Mouse (Mus musculus) lung, embryonic 16.5 days (tissue): Measurements from ENCODE around the gene Smn1. TPM values are rescaled to one million over a fixed set of nuclear protein-coding genes. Genes with fewer than 3 reads are reported as not detected.

Source experiments
- ATAC-seq: fragments of 200-750 bp; cut with Nextera tagmentation; 2 replicates; pipeline ENCODE4 v1.8.0; 2017; ENCODE audit warnings: low read depth, mild to moderate bottlenecking, moderate library complexity
- H3K27ac ChIP-seq: fragments of 300-500 bp; sonication (generic); 2 replicates; pipeline ENCODE4 v1.5.1; 2014; ENCODE audit warnings: mild to moderate bottlenecking, control low read depth, low read length
- H3K27me3 ChIP-seq: fragments of 300-500 bp; sonication (generic); 2 replicates; pipeline ENCODE4 v1.6.1; 2014; ENCODE audit warnings: low read depth, low read length, mixed read lengths; ENCODE audit not compliant: control insufficient read depth, insufficient read depth
- H3K36me3 ChIP-seq: fragments of 300-500 bp; sonication (generic); 2 replicates; pipeline ENCODE4 v1.6.1; 2014; ENCODE audit warnings: low read length; ENCODE audit not compliant: control insufficient read depth, insufficient read depth
- H3K4me1 ChIP-seq: fragments of 300-500 bp; sonication (generic); replicated peaks from 2 replicates; pipeline ENCODE4 v1.6.1; 2014; ENCODE audit warnings: low read length, mixed read lengths; ENCODE audit not compliant: control insufficient read depth, insufficient read depth
- H3K4me2 ChIP-seq: fragments of 300-500 bp; sonication (generic); 2 replicates; pipeline ENCODE4 v1.6.1; 2014; ENCODE audit warnings: low read depth, low read length, control low read depth
- H3K4me3 ChIP-seq: fragments of 300-500 bp; sonication (generic); 2 replicates; pipeline ENCODE4 v1.5.1; 2014; ENCODE audit warnings: mild to moderate bottlenecking, low read length, control low read depth
- H3K9ac ChIP-seq: fragments of 300-500 bp; sonication (generic); 2 replicates; pipeline ENCODE4 v1.6.1; 2014; ENCODE audit warnings: low read length, control low read depth
- H3K9me3 ChIP-seq: fragments of 300-500 bp; sonication (generic); 2 replicates; pipeline ENCODE4 v1.6.1; 2016; ENCODE audit warnings: low read length; ENCODE audit not compliant: control insufficient read depth
- WGBS: fragments of 180-500 bp; shearing (Covaris S2); extraction: QIAGEN DNeasy Blood & Tissue Kit; methylation state at CpG from one replicate; pipeline ENCODE4 v1.1.7; 2014; 5-methylcytosine and 5-hydroxymethylcytosine counted together
- polyA plus RNA-seq: library from polyadenylated mRNA; unstranded; fragments of >200 nt; fragmentation: Nextera tagmentation; extraction: Ambion mirVana; gene quantifications from 2 replicates; pipeline ENCODE4 v1.2.1, GENCODE M21; 2015

Smn1 gene
- polyA plus RNA-seq = 37.7 and 43.5 TPM in 2 replicates

GRCm38 (mm10) chr13:100124423-100125257 is at the start of gene Smn1:
Smn1 (plus strand) TSS chr13:100124852.
- Histone ChIP-seq H3K27ac (no peak within 1 kb of the TSS), H3K4me2 (peak within 1 kb of the TSS; percentile 94), H3K9me3 (no peaks in the 10 kb centered on the region), H3K9ac (peak within 1 kb of the TSS; percentile 94), H3K4me1 (peaks cover 9% of the 10 kb centered on the region), H3K4me3 (peak within 1 kb of the TSS; percentile 97), H3K36me3 (peaks cover 20% of the 10 kb centered on the region), H3K27me3 (no peaks in the 10 kb centered on the region)
- ATAC-seq = peak; percentile 97
- 4% methylated on average over 38 of the region's 42 CpGs for WGBS

- 85% methylated on average over 6 of the region's 6 CpGs for whole genome bisulfite sequencing
- ATAC-seq = no peak
Observed at GRCm38 (mm10) chr13:100098808-100099207, 25.8 kb upstream of the Smn1 start.

DNA sequence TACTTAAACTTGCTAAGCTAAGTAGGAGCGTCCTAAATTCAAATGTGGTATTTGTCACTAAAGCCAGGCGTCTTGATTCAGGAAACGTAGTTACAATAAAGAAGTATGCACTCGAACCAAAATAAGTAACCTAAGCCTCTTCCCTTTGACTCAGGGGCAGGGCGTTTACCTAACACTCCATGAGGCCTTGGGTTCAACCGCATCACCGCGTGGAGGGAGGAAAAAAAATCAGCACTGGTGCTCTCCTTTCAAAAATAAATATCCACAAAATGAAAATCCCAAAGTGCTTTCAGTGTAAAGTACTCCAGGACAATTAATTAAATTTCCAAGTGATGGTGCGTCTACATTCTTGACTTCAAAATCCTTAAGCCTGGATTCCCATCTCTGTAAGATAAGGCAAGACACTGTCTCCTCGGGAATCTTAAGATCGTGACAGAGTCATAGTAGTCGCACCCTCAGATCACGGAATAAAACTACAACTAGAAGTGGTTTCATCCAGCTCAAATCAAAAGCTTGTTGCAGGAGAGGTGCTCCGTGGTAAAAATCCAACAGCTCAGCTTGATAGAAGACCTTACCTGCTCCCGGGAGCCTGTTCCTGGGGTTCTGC is 21.5 kb upstream of the Smn1 start:
- H3K9me3 ChIP-seq = no peaks in the 10 kb centered on the region
- no peaks in the 10 kb centered on the region for H3K27me3 ChIP-seq
- H3K9ac ChIP-seq = peak overlapping the region; percentile 95
- no peaks in the 10 kb centered on the region for H3K36me3 ChIP-seq
- peak overlapping the region; percentile 84 for H3K4me2 ChIP-seq
- whole genome bisulfite sequencing = 3% methylated on average over 15 of the region's 15 CpGs
- ATAC-seq = no peak
- H3K4me1 ChIP-seq = peaks cover 10% of the 10 kb centered on the region
- peak overlapping the region; percentile 100 for H3K4me3 ChIP-seq
- peak overlapping the region; percentile 86 for H3K27ac ChIP-seq

More at GRCm38 (mm10) chr13:100098808-100099207, 25.8 kb upstream of the Smn1 start:
- no peak overlapping the region for H3K9ac ChIP-seq
- H3K27me3 ChIP-seq = no peaks in the 10 kb centered on the region
- H3K36me3 ChIP-seq = peaks cover 29% of the 10 kb centered on the region
- no peak overlapping the region for H3K4me3 ChIP-seq
- H3K4me1 ChIP-seq = peaks cover 10% of the 10 kb centered on the region
- H3K9me3 ChIP-seq = no peaks in the 10 kb centered on the region
- no peak overlapping the region for H3K27ac ChIP-seq
- no peak overlapping the region for H3K4me2 ChIP-seq

DNA sequence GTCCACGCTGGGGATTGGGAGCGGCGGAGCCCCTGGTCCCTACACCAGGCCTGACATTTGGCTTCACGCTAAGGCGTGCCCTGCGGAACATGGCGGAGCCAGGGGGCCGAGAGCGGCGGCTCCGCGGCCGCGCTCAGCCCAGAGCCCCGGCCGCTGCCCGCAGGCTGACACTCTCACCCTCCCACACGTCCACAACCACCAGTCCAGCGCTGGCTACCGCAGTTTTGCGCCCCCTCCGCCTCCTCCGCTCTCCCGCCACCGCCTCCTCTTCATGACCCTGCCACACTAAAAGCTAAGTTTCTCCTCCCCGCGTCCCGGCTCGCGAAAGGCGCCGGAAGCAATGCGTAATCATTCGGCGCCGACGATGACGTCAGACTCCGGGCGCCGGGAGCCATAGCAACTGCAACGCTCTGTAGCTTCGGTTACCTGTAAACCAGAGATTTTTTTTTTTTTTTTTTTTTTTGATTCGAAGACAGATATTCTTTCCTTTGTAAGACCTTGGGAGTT is 20.9 kb upstream of the Smn1 start, which contains the start of gene Bdp1:
Bdp1 (minus strand) TSS at position 323 of the 507 bp plus-strand sequence.
- WGBS = under 1% methylated on average over 40 of the region's 44 CpGs
- Histone ChIP-seq H3K27me3 (no peaks in the 10 kb centered on the region), H3K4me2 (peak within 1 kb of the TSS; percentile 84), H3K4me1 (peaks cover 10% of the 10 kb centered on the region), H3K36me3 (no peaks in the 10 kb centered on the region), H3K4me3 (peak within 1 kb of the TSS; percentile 100), H3K27ac (peak within 1 kb of the TSS; percentile 86), H3K9ac (peak within 1 kb of the TSS; percentile 95), H3K9me3 (no peaks in the 10 kb centered on the region)
- ATAC-seq = peak; percentile 76

DNA sequence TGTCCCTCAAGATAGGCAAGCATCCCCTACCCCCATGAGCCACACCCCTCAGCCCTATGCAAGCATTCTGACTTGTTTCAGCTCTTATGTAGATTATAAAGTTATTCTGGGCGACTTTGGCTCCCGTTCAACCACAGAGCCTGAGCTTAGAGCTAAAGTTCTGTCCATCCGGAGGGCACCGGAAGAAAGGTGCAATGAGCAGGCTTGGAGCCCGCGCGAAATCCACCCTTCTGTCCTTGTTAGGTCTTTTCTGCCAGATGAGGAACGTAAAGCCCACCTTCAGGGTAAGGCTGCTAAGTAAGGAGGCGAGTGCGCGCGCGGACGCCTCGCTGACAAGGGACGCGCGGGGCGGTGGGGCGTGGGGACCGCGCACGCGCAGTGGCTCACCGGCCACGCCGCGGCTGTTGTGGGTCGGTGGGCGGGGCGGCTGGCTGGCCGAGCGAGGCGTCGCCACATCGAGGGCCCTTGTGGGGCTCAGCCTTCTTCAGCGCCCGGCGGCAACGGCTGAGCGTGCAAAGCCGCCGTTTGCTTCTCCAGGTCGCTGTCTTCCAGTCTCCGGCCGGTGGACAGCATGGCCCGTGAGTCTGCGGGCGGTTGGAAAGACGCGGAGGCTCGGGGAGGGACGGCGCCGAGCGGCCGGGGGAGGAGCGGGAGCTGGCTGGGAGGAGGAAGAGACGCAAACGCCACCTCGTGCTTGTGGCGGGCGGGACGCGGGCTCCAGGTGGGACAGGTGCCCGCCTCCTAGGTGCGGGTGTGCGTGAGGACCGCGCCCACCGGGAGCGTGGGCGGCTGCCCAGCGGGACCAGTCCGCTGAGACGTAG is 16.8 kb upstream of the Smn1 start, which contains the start of gene Serf1:
Serf1 (plus strand) TSS at position 361 of the 821 bp plus-strand sequence.
- Histone ChIP-seq H3K4me1 (peaks cover 5% of the 10 kb centered on the region), H3K27me3 (no peaks in the 10 kb centered on the region), H3K4me3 (peak within 1 kb of the TSS; percentile 84), H3K27ac (peak within 1 kb of the TSS; percentile 77), H3K4me2 (peak within 1 kb of the TSS; percentile 96), H3K9ac (peak within 1 kb of the TSS; percentile 83), H3K9me3 (no peaks in the 10 kb centered on the region), H3K36me3 (no peaks in the 10 kb centered on the region)
- under 1% methylated on average over 73 of the region's 76 CpGs for WGBS
- ATAC-seq = peak; percentile 88

- no peaks in the 10 kb centered on the region; the same call in 1 of the 2 replicates for H3K36me3 ChIP-seq
- 38% methylated on average over 5 of the region's 5 CpGs for WGBS
- no peak overlapping the region for H3K27ac ChIP-seq
- no peak overlapping the region for H3K9ac ChIP-seq
- no peaks in the 10 kb centered on the region for H3K9me3 ChIP-seq
- H3K4me2 ChIP-seq = no peak overlapping the region
- H3K27me3 ChIP-seq = no peaks in the 10 kb centered on the region
- no peak overlapping the region for H3K4me3 ChIP-seq
- peaks cover 4% of the 10 kb centered on the region; the same call in 1 of the 2 replicates for H3K4me1 ChIP-seq
- ATAC-seq = no peak
Observed at GRCm38 (mm10) chr13:100112218-100112972, 12.3 kb upstream of the Smn1 start.

- Histone ChIP-seq H3K36me3 (peaks cover 16% of the 10 kb centered on the region), H3K9ac (no peak overlapping the region; the same call in 1 of the 2 replicates), H3K9me3 (no peaks in the 10 kb centered on the region), H3K27me3 (no peaks in the 10 kb centered on the region), H3K27ac (no peak overlapping the region), H3K4me2 (peak overlapping the region; percentile 86), H3K4me3 (peak overlapping the region; percentile 97), H3K4me1 (peaks cover 9% of the 10 kb centered on the region)
- ATAC-seq = peak; percentile 30; the same call in 1 of the 2 replicates
- WGBS = 87% methylated on average over 3 of the region's 3 CpGs
Observed at GRCm38 (mm10) chr13:100123970-100124369, 682 bp upstream of the Smn1 start.

GRCm38 (mm10) chr13:100125258-100125643 is 599 bp downstream of the Smn1 start:
- Histone ChIP-seq H3K9ac (peak overlapping the region; percentile 94), H3K9me3 (no peaks in the 10 kb centered on the region), H3K36me3 (peaks cover 20% of the 10 kb centered on the region), H3K27ac (no peak overlapping the region), H3K27me3 (no peaks in the 10 kb centered on the region), H3K4me2 (peak overlapping the region; percentile 94), H3K4me1 (peaks cover 9% of the 10 kb centered on the region), H3K4me3 (peak overlapping the region; percentile 97)
- WGBS = under 1% methylated on average over 10 of the region's 10 CpGs
- ATAC-seq = peak; percentile 31; the same call in 1 of the 2 replicates
